Mouse (Mus musculus) bone marrow macrophage, adult 2 months (primary cell): ENCODE results near the gene Ropn1l.

ENCODE experiments used
- CTCF ChIP-seq: IDR thresholded peaks from 2 replicates; pipeline ENCODE4 v1.5.1; 2012; ENCODE audit warnings: low read depth, mild to moderate bottlenecking, low read length, moderate library complexity
- POLR2A ChIP-seq: IDR thresholded peaks from 2 replicates; pipeline ENCODE4 v1.6.1; 2012; ENCODE audit warnings: mild to moderate bottlenecking, low read depth, low read length, borderline replicate concordance

- TF ChIP-seq POLR2A (no peak), CTCF (no peak)
Observed at GRCm38 (mm10) chr15:31456381-31456780, 2.8 kb upstream of the Ropn1l start.
